1 mouse cellular context compared by ENCODE assay signal in genomic region chr4:151981363-151981762, GRCm38 (mm10).
TF ChIP-seq lines count a peak whose summit lies in the region.

No protein-coding gene starts in this region.

TF ChIP-seq in myocyte, 11 proteins besides CTCF, POLR2A, EP300 and RAD21 (continued from another document):
- TF ChIP-seq CEBPB (IDR thresholded peaks at IDR 0.05; ENCODE audit: insufficient read depth, poor library complexity, severe bottlenecking) (no peak), POLR2AphosphoS2 (IDR thresholded peaks at IDR 0.05; ENCODE audit: insufficient read length, low read depth) (peak; percentile 87), SRF (IDR thresholded peaks at IDR 0.05; ENCODE audit: control insufficient read depth, insufficient read length, low read depth) (peak; percentile 49)
TF ChIP-seq in myocyte: peak in this region for 4.
